Mouse (Mus musculus) stomach, adult 2 months (tissue): ENCODE data around the gene Klhl22. TPM values are rescaled to one million over a fixed set of nuclear protein-coding genes. Genes with fewer than 3 reads are reported as not detected.

Source experiments
- polyA plus RNA-seq: library from polyadenylated mRNA; depleted of rRNA; stranded (reverse); fragments of >200 nt; gene quantifications from 2 replicates; pipeline ENCODE4 v1.2.3, GENCODE M21; 2012; rRNA removed

Gene Klhl22
- 29.5 and 32.8 TPM in 2 replicates for polyA plus RNA-seq

GRCm38 (mm10) chr16:17759344-17759773 lies at the start of gene Klhl22:
Klhl22 (plus strand) TSS chr16:17759618.

GRCm38 (mm10) chr16:17732841-17733340 lies 26.5 kb upstream of the Klhl22 start, which contains the start of gene Med15:
Med15 (minus strand) TSS chr16:17732891.

GRCm38 (mm10) chr16:17796971-17797811 lies 37.8 kb downstream of the Klhl22 start, which contains the start of gene Scarf2:
Scarf2 (plus strand) TSS chr16:17797282.

GRCm38 (mm10) chr16:17832821-17833220 lies 73.4 kb downstream of the Klhl22 start, which contains the start of gene B830017H08Rik:
B830017H08Rik (plus strand) TSS chr16:17833121.

GRCm38 (mm10) chr16:17838051-17838450 lies 78.6 kb downstream of the Klhl22 start, which contains the start of gene Car15:
Car15 (minus strand) TSS chr16:17838364.

Other genes with a start within 250 kb of the Klhl22 start
- 53.3 and 64.2 TPM in 2 replicates for gene Thap7, start 228.5 kb upstream of the Klhl22 start, polyA plus RNA-seq
- gene Lrrc74b, start 198.4 kb upstream of the Klhl22 start, polyA plus RNA-seq: 0.09 TPM in 1 of 2 replicates, not detected in the other
- gene P2rx6, start 197.7 kb upstream of the Klhl22 start, polyA plus RNA-seq: 1.1 and 2.2 TPM in 2 replicates
- 18.1 and 22.4 TPM in 2 replicates for gene Slc7a4, start 176.4 kb upstream of the Klhl22 start, polyA plus RNA-seq
- gene Smpd4, start 140.3 kb upstream of the Klhl22 start, polyA plus RNA-seq: 19.6 and 21.7 TPM in 2 replicates
- 0.24 and 0.73 TPM in 2 replicates for gene Ccdc74a, start 113.1 kb upstream of the Klhl22 start, polyA plus RNA-seq
- gene Med15, start 26.7 kb upstream of the Klhl22 start, polyA plus RNA-seq: 55.4 and 63.7 TPM in 2 replicates
- gene Scarf2, start 37.7 kb downstream of the Klhl22 start, polyA plus RNA-seq: 25.6 and 36.5 TPM in 2 replicates
- gene B830017H08Rik, start 73.5 kb downstream of the Klhl22 start, polyA plus RNA-seq: 0.04 TPM in 1 of 2 replicates, not detected in the other
- gene Car15, start 78.7 kb downstream of the Klhl22 start, polyA plus RNA-seq: 9.3 and 11.1 TPM in 2 replicates
- 0.75 and 1.1 TPM in 2 replicates for gene Gm20518, start 132.1 kb downstream of the Klhl22 start, polyA plus RNA-seq
- gene Tssk1, start 134.6 kb downstream of the Klhl22 start, polyA plus RNA-seq: 0.02 and 0.05 TPM in 2 replicates
- 75.6 and 87.2 TPM in 2 replicates for gene Dgcr2, start 138.9 kb downstream of the Klhl22 start, polyA plus RNA-seq
- gene Tssk2, start 139.0 kb downstream of the Klhl22 start, polyA plus RNA-seq: not detected in 2 replicates
- gene Ess2, start 151.7 kb downstream of the Klhl22 start, polyA plus RNA-seq: 9.9 and 10.7 TPM in 2 replicates
- gene Gsc2, start 155.4 kb downstream of the Klhl22 start, polyA plus RNA-seq: 1.9 and 3.6 TPM in 2 replicates
- 211 and 252 TPM in 2 replicates for gene Slc25a1, start 168.6 kb downstream of the Klhl22 start, polyA plus RNA-seq
- not detected in 2 replicates for gene Vpreb2, start 220.8 kb downstream of the Klhl22 start, polyA plus RNA-seq